ENCODE assay signal across 8 mouse cellular contexts in the genomic region with DNA sequence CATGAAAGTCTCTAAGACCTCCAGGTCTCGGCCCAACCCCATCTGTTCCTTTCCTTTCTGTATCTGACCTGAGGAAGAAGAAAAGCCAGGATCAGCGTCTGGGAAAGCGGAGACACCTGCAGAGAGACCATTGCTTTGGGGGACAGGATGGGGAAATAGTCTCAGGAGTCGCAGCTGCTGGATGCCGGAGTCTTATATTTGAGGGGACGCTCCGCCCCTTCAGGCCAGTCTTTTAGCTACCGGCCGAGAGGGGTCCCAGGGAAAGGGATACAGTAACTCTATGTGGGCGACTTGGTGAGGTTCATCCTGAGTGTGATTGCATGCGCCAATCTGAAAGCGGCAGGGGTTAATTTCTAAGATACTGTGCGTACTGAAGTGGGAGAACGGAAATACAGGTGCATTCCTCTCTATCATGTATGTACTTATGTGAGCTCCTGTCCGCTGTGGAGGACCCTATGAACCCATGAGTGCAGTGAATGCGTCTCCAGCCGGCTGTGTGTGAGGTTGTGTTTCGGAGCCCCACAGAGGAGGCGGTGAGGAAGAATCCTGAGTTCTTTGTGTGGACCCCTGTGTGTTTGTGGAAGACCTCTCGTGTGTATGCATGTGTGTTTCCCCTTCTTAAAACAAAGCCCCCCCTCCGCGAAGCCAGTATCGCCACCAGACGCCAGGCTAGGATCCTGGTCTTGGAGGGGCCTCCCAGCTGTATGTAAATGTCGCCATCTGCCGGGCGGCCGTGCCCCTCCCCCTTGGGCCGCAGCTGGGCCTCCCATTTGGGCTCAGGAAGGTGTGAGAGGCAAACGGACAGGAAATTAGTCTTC. TPM values are rescaled to one million over a fixed set of nuclear protein-coding genes. Genes with fewer than 3 reads are reported as not detected.
DNase-seq lines count a peak whose midpoint lies in the region; ATAC-seq and TF ChIP-seq lines count a peak whose summit lies in the region.

Dll3 (minus strand) TSS at position 623 of the 818 bp plus-strand sequence.

- H3K27me3 ChIP-seq in intestine, embryonic 16.5 days (replicated peaks; ENCODE audit: control insufficient read depth, insufficient read depth, low read length), result peaks cover 37% of the 10 kb centered on the region
- H3K27me3 ChIP-seq in liver, embryonic 15.5 days, result peaks cover 65% of the 10 kb centered on the region

- peak; percentile 44 for TF ChIP-seq CTCF in left cerebral cortex, adult 2 months (IDR thresholded peaks at IDR 0.05)
- TF ChIP-seq CTCF in brain, embryonic 14.5 days (IDR thresholded peaks at IDR 0.05; ENCODE audit: borderline replicate concordance, extremely low read depth, insufficient read depth, insufficient read length), result peak; percentile 56

- intact Hi-C loops in left cerebral cortex, adult 2 months (cut with DNase I), result no loop called here

- H3K9me3 ChIP-seq in intestine, embryonic 16.5 days (ENCODE audit: control insufficient read depth, low read length), result no peaks in the 10 kb centered on the region
- no peaks in the 10 kb centered on the region for H3K9me3 ChIP-seq in liver, embryonic 15.5 days (replicated peaks)

- DNase-seq in left cerebral cortex, adult 2 months (ENCODE audit: extremely low spot score in 1 of 2, low spot score in 2 of 2), result peak in 1 of 2 experiments; percentile 48
- no peak for DNase-seq in left cerebral cortex, adult 11 months (ENCODE audit: low spot score)
- peak; percentile 92 for DNase-seq in brain, embryonic 14.5 days (ENCODE audit: low read depth)
- DNase-seq in heart, adult 18-20 months, result peak; percentile 31 to 64
- DNase-seq in neural tube, embryonic 10.5 days (ENCODE audit: extremely low spot score, low spot score), result peak; percentile 80
- DNase-seq in thymus, postnatal 14 days, result peak; percentile 74

- peak within 1 kb of the TSS; percentile 56 for H3K9ac ChIP-seq in intestine, embryonic 16.5 days (ENCODE audit: low read depth, low read length)
- 0 out of 2 replicates have a peak within 1 kb of the TSS, but pooled peaks have one; percentile 21 for H3K9ac ChIP-seq in liver, embryonic 15.5 days

- H3K36me3 ChIP-seq in intestine, embryonic 16.5 days (ENCODE audit: control insufficient read depth, insufficient read depth, low read length), result peaks cover 13% of the 10 kb centered on the region; the same call in 1 of the 2 replicates
- H3K36me3 ChIP-seq in liver, embryonic 15.5 days (replicated peaks), result peaks cover 21% of the 10 kb centered on the region

- WGBS in intestine, embryonic 16.5 days, result 2% methylated on average over 30 of the region's 30 CpGs
- 3% methylated on average over 30 of the region's 30 CpGs for whole genome bisulfite sequencing in liver, embryonic 15.5 days (ENCODE audit: insufficient replicate concordance)

- peak; percentile 11; the same call in 1 of the 2 replicates for TF ChIP-seq POLR2A in brain, embryonic 14.5 days (IDR thresholded peaks at IDR 0.05; ENCODE audit: borderline replicate concordance, extremely low read depth, insufficient read depth, insufficient read length, poor library complexity, severe bottlenecking)

- H3K4me2 ChIP-seq in intestine, embryonic 16.5 days (ENCODE audit: low read depth, low read length), result peak within 1 kb of the TSS; percentile 61
- H3K4me2 ChIP-seq in liver, embryonic 15.5 days, result peak within 1 kb of the TSS; percentile 38

- ATAC-seq in intestine, embryonic 16.5 days, result peak; percentile 62
- ATAC-seq in liver, embryonic 15.5 days (ENCODE audit: insufficient read depth), result no peak

- H3K4me3 ChIP-seq in left cerebral cortex, adult 2 months, result no peak within 1 kb of the TSS
- peak within 1 kb of the TSS; percentile 37 for H3K4me3 ChIP-seq in intestine, embryonic 16.5 days (ENCODE audit: low read length)
- no peak within 1 kb of the TSS for H3K4me3 ChIP-seq in liver, embryonic 15.5 days (replicated peaks)

- no peak within 1 kb of the TSS for H3K27ac ChIP-seq in left cerebral cortex, adult 2 months
- no peak within 1 kb of the TSS for H3K27ac ChIP-seq in intestine, embryonic 16.5 days (ENCODE audit: low read length)
- no peak within 1 kb of the TSS for H3K27ac ChIP-seq in liver, embryonic 15.5 days (replicated peaks)

- peaks cover 14% of the 10 kb centered on the region for H3K4me1 ChIP-seq in intestine, embryonic 16.5 days (ENCODE audit: control insufficient read depth, insufficient read depth, low read length)
- peaks cover 16% of the 10 kb centered on the region for H3K4me1 ChIP-seq in liver, embryonic 15.5 days (replicated peaks)

RNA-seq across cellular contexts. Expression of gene Dll3, which starts in this region (rescaled TPM):
- 1 to 10 TPM; 1.1 to 1.9 TPM for total RNA-seq in left cerebral cortex, adult 2 months (2021)
- polyA plus RNA-seq in brain, embryonic 14.5 days (2012; rRNA removed), result 30.3 and 43.3 TPM in 2 replicates
- total RNA-seq in heart, adult 18-20 months (2021), result not detected
- polyA plus RNA-seq in intestine, embryonic 16.5 days (2015; fragmentation: Nextera tagmentation; extraction: Ambion mirVana), result 2.3 and 3.3 TPM in 2 replicates
- not detected in 2 replicates for polyA plus RNA-seq in liver, embryonic 15.5 days (2015; fragmentation: Nextera tagmentation; extraction: Ambion mirVana)

Comparison
In these comparisons a context has a peak if more than half of its experiments do, and no peak if none do; other contexts are left out.
1. Peak in DNase-seq in heart, adult 18-20 months; RNA of the gene not detected or under 1 TPM.